Mouse (Mus musculus) lung, adult 2 months (tissue): ENCODE data around the gene Gm21970. TPM values are rescaled to one million over a fixed set of nuclear protein-coding genes. Genes with fewer than 3 reads are reported as not detected.

Experiments
- DNase-seq: peaks from one replicate; pipeline ENCODE4 v3.0.0; 2022
- H3K4me1 ChIP-seq: fragments of 200-500 bp; 2 replicates; pipeline ENCODE4 v1.6.1; 2011; ENCODE audit warnings: low read length; ENCODE audit not compliant: control insufficient read depth, insufficient read depth
- H3K4me3 ChIP-seq: fragments of 200-500 bp; replicated peaks from 2 replicates; pipeline ENCODE3; 2011; ENCODE audit warnings: low read depth, mild to moderate bottlenecking, control low read depth, low read length; ENCODE audit errors: extremely low read depth
- CTCF ChIP-seq: fragments of 200-500 bp; IDR thresholded peaks from 2 replicates; pipeline ENCODE4 v1.5.1; 2011; ENCODE audit warnings: mild to moderate bottlenecking, low read length, control low read depth; ENCODE audit not compliant: insufficient read depth
- POLR2A ChIP-seq: fragments of 200-500 bp; IDR thresholded peaks from 2 replicates; pipeline ENCODE4 v1.6.1; 2011; ENCODE audit warnings: low read depth, mild to moderate bottlenecking, control low read depth, low read length, borderline replicate concordance; ENCODE audit errors: extremely low read depth
- WGBS: fragments of 180-500 bp; shearing (Covaris S2); methylation state at CpG from one replicate; pipeline ENCODE4 v1.1.7; 2018; 5-methylcytosine and 5-hydroxymethylcytosine counted together
- polyA plus RNA-seq: library from polyadenylated mRNA; depleted of rRNA; stranded (reverse); fragments of >200 nt; gene quantifications from 2 replicates; pipeline ENCODE4 v1.2.3, GENCODE M21; 2012

The Gm21970 gene
- polyA plus RNA-seq, 1 experiment: not detected

GRCm38 (mm10) chr16:91396844-91397537 lies 5.5 kb downstream of the Gm21970 start:
- no peaks in the 10 kb centered on the region; the same call in 1 of the 2 replicates for H3K4me1 ChIP-seq
- no peak for DNase-seq
- TF ChIP-seq CTCF (no peak), POLR2A (no peak)
- no peak overlapping the region for H3K4me3 ChIP-seq
- WGBS: 73% methylated on average over 10 of the region's 10 CpGs

GRCm38 (mm10) chr16:91398030-91398429 lies 6.5 kb downstream of the Gm21970 start:
- no peak overlapping the region for H3K4me3 ChIP-seq
- no peak for DNase-seq
- TF ChIP-seq CTCF (no peak), POLR2A (no peak)
- no peaks in the 10 kb centered on the region; the same call in 1 of the 2 replicates for H3K4me1 ChIP-seq
- 86% methylated on average over 12 of the region's 12 CpGs for WGBS

GRCm38 (mm10) chr16:91398944-91399343 lies 7.4 kb downstream of the Gm21970 start:
- H3K4me3 ChIP-seq: no peak overlapping the region
- H3K4me1 ChIP-seq: no peaks in the 10 kb centered on the region; the same call in 1 of the 2 replicates
- TF ChIP-seq CTCF (no peak), POLR2A (no peak)
- WGBS: 85% methylated on average over 7 of the region's 7 CpGs
- no peak for DNase-seq

- Histone ChIP-seq H3K4me3 (no peak overlapping the region), H3K4me1 (peaks cover 5% of the 10 kb centered on the region; the same call in 1 of the 2 replicates)
- WGBS: 68% methylated on average over 6 of the region's 6 CpGs
- DNase-seq: no peak
- TF ChIP-seq CTCF (no peak), POLR2A (no peak)
These were observed 10.1 kb downstream of the Gm21970 start for GRCm38 (mm10) chr16:91401569-91402165.

DNA sequence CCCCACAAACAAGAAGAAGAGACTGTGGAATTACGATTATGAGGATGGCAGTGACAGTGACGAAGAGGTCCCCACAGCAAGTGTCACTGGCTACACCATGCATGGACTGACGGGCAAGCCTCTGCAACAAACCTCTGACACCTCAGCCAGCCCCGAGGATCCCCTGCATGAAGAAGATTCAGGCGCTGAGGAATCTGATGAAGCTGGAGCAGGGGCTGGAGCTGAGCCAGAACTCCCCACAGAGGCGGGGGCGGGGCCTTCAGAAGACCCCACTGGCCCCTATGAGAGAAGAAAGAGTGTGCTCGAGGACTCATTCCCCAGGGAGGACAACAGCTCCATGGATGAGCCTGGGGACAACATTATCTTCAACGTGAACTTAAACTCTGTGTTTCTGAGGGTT lies 12.3 kb downstream of the Gm21970 start:
- TF ChIP-seq POLR2A (no peak), CTCF (no peak)

DNA sequence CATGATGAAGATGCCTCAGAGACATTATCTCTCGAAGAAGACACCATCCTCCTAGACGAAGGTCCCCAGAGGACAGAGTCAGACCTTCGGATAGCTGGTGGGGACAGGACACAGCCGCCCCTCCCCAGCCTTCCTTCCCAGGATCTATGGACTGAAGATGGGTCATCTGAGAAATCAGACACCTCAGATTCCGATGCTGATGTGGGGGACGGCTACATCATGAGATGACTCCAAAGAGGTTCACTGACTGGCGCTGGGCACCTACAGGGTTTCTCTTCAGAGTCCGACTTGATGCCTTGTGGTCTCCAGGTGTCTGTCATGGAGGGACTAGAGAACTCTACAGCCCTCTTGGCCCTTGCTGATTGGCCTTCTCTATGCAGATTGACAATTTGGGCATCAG lies 12.7 kb downstream of the Gm21970 start:
- no peak overlapping the region for H3K4me3 ChIP-seq
- no peak for DNase-seq
- TF ChIP-seq CTCF (no peak), POLR2A (no peak)
- 90% methylated on average over 8 of the region's 8 CpGs for WGBS
- H3K4me1 ChIP-seq: peaks cover 9% of the 10 kb centered on the region; the same call in 1 of the 2 replicates

More for the DNA sequence above, 12.3 kb downstream of the Gm21970 start:
- whole genome bisulfite sequencing: 67% methylated on average over 9 of the region's 9 CpGs
- no peak overlapping the region for H3K4me3 ChIP-seq
- DNase-seq: no peak
- H3K4me1 ChIP-seq: peaks cover 9% of the 10 kb centered on the region; the same call in 1 of the 2 replicates

DNA sequence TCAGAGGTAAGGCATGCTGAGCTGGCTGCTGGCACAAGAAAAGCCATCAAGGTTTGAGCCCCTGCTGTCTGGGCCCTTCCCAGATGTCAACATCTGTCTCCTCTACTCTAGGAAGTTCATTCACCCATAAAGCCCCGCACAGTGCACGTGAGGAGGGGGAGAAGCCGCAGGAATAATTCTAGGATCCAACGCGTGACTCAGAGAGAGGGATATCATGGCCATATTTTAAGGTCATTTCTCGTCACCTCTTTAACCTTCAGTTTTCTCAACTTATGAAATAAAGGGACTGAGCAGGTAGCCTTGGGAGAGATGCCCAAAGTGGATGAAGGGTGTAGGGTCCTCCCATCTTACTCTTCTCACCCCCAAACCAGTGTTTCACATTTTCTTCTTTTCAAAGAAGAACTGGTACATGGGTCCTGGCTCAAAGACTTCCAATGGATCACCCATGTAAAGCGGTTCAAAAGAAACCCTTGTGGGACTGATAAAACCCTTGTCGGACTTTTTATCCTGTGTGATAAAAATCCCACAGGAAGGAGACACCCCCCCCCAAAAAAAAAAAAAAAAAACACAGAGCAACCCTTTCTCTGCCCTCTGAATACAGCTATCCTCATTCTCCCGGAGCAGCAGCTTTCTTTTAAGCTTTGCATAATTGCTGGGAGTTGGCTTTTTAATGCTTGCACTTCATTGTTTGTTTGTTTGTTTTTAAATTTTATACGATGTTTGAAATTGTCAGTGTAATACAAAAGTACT lies 13.5 kb downstream of the Gm21970 start:
- TF ChIP-seq POLR2A: no peak
- TF ChIP-seq CTCF: no peak
- peaks cover 9% of the 10 kb centered on the region for H3K4me1 ChIP-seq
- no peak overlapping the region for H3K4me3 ChIP-seq
- 73% methylated on average over 10 of the region's 10 CpGs for WGBS
- DNase-seq: no peak

- 1% methylated on average over 50 of the region's 51 CpGs for WGBS
- no peak for TF ChIP-seq CTCF
- TF ChIP-seq POLR2A: peak; percentile 45; the same call in 1 of the 2 replicates
- Histone ChIP-seq H3K4me3 (peak within 1 kb of the TSS; percentile 77), H3K4me1 (peaks cover 9% of the 10 kb centered on the region)
- peak; percentile 79 for DNase-seq
These were observed 14.4 kb downstream of the Gm21970 start, which contains the start of gene Il10rb for GRCm38 (mm10) chr16:91405640-91406584. TSS of gene Il10rb (plus strand) at chr16:91406164.
